Mouse (Mus musculus) embryonic facial prominence, embryonic 15.5 days (tissue): Measurements from ENCODE around the gene Ube3c. TPM values are rescaled to one million over a fixed set of nuclear protein-coding genes. Genes with fewer than 3 reads are reported as not detected.

Experiments used
- ATAC-seq: fragments of 200-750 bp; cut with Nextera tagmentation; 2 replicates; pipeline ENCODE4 v1.8.0; 2017; ENCODE audit warnings: low read depth, moderate TSS enrichment; ENCODE audit not compliant: insufficient number of reproducible peaks, low FRiP score, low TSS enrichment
- H3K27ac ChIP-seq: fragments of 300-500 bp; sonication (generic); replicated peaks from 2 replicates; pipeline ENCODE4 v1.5.1; 2015; ENCODE audit warnings: mild to moderate bottlenecking, inconsistent platforms
- H3K27me3 ChIP-seq: fragments of 300-500 bp; sonication (generic); 2 replicates; pipeline ENCODE4 v1.6.1; 2015; ENCODE audit warnings: inconsistent platforms
- H3K36me3 ChIP-seq: fragments of 300-500 bp; sonication (generic); 2 replicates; pipeline ENCODE4 v1.6.1; 2015; ENCODE audit warnings: mild to moderate bottlenecking, inconsistent platforms
- H3K4me1 ChIP-seq: fragments of 300-500 bp; sonication (generic); 2 replicates; pipeline ENCODE4 v1.6.1; 2015; ENCODE audit warnings: inconsistent platforms
- H3K4me2 ChIP-seq: fragments of 300-500 bp; sonication (generic); replicated peaks from 2 replicates; pipeline ENCODE4 v1.6.1; 2015; ENCODE audit warnings: mild to moderate bottlenecking, inconsistent platforms
- H3K4me3 ChIP-seq: fragments of 300-500 bp; sonication (generic); replicated peaks from 2 replicates; pipeline ENCODE4 v1.5.1; 2015; ENCODE audit warnings: mild to moderate bottlenecking, inconsistent platforms
- H3K9ac ChIP-seq: fragments of 300-500 bp; sonication (generic); 2 replicates; pipeline ENCODE4 v1.6.1; 2015; ENCODE audit warnings: inconsistent platforms
- H3K9me3 ChIP-seq: fragments of 300-500 bp; sonication (generic); replicated peaks from 2 replicates; pipeline ENCODE4 v1.6.1; 2016; ENCODE audit warnings: inconsistent platforms
- WGBS: fragments of 180-500 bp; shearing (Covaris S2); methylation state at CpG from one replicate; pipeline ENCODE4 v1.1.7; 2015; 5-methylcytosine and 5-hydroxymethylcytosine counted together
- polyA plus RNA-seq: library from polyadenylated mRNA; unstranded; fragments of >200 nt; fragmentation: Nextera tagmentation; extraction: Ambion mirVana; gene quantifications from 2 replicates; pipeline ENCODE4 v1.2.1, GENCODE M21; 2015

The Ube3c gene
- polyA plus RNA-seq, 1 experiment from 2014 or later, result 25.3 TPM

DNA sequence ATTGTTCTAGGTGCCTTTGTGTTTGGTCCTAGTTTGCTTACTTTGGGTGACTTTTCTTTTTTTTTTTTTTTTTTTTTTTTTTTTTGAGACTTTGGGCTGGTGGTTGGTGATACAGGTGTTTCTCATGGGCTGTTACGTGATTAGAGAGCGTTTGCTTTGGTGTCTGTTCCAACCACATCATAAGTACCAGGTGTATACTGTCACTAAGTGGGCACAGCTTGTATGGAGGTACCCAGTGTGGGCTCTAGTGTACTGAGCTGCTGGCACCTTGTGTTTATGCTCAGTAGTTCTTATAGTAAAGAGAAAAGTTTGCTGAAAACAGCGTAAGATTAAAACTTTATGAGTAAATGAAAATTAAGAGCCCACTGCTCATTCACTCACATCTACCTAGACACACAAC lies 107.4 kb downstream of the Ube3c start:
- Histone ChIP-seq H3K4me3 (no peak overlapping the region), H3K4me1 (no peaks in the 10 kb centered on the region), H3K27ac (no peak overlapping the region), H3K9ac (no peak overlapping the region), H3K4me2 (no peak overlapping the region), H3K9me3 (no peaks in the 10 kb centered on the region), H3K27me3 (no peaks in the 10 kb centered on the region), H3K36me3 (peaks cover 38% of the 10 kb centered on the region)
- no peak for ATAC-seq
- 92% methylated on average over 3 of the region's 3 CpGs for whole genome bisulfite sequencing

DNA sequence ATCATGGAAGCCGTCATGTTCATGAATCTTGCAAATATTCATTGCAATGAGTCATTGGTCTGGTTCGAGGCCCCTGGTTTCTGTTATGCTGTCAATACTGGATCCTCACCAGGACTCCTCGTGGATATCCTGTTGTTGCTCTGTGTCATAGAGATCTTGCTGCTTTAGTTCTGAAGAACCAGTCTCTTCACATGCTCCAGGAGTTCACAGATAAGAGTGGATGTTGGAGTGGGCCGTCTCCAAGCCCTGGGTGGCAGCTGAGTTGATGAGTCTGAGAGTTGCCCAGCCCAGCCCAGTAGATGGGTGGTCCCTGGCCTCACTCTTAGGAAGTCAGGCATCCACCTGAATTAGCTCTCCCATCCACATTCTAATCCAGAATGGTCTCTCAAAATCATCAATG lies 116.0 kb downstream of the Ube3c start:
- no peak for ATAC-seq
- H3K27me3 ChIP-seq, result no peaks in the 10 kb centered on the region
- no peaks in the 10 kb centered on the region for H3K9me3 ChIP-seq
- H3K36me3 ChIP-seq, result no peaks in the 10 kb centered on the region
- H3K4me3 ChIP-seq, result no peak overlapping the region
- no peak overlapping the region for H3K9ac ChIP-seq
- no peak overlapping the region for H3K4me2 ChIP-seq
- H3K27ac ChIP-seq, result no peak overlapping the region
- H3K4me1 ChIP-seq, result no peaks in the 10 kb centered on the region
- whole genome bisulfite sequencing, result 83% methylated on average over 4 of the region's 4 CpGs

DNA sequence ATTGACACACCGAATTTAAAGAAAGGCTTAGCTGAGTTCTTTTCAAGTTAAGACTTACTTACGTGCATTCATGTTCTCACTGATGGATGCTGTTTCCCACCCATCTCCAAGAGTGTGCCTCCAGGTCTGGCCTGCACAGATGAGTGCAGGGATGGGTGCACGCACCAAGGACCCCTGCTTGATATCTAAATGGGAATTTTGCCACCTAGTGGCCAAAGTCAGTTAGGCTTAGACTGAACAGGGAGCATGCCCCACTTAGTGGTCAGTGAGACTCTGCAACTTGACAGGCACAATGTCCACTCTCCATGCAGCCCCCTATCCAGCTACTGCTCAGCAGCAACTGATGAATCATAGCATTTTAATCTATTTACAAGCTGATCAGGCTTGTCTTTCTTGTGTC lies 118.6 kb downstream of the Ube3c start:
- 47% methylated on average over 3 of the region's 3 CpGs for WGBS
- ATAC-seq, result no peak
- no peak overlapping the region for H3K27ac ChIP-seq

DNA sequence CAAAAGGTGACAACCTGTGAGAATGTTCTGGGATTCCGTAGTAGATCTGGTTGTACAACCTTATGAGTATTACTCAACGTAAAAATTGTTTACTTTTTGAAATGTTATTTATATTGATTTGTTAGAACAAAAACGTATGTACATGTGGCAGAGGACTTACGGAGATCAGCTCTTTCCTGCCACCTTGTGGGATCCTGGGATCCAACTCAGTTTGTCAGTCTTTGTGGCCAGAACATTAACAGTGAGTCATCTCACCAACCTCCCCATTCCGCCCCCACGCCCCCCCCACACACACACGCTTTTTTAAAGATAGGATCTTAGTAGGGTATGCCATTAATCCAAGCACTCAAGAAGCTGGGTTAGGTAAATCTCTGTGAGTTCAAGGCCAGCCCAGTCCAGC lies 119.3 kb downstream of the Ube3c start:
- no peak for ATAC-seq
- Histone ChIP-seq H3K9me3 (no peaks in the 10 kb centered on the region), H3K27me3 (no peaks in the 10 kb centered on the region), H3K4me3 (no peak overlapping the region), H3K36me3 (no peaks in the 10 kb centered on the region), H3K4me2 (no peak overlapping the region), H3K4me1 (no peaks in the 10 kb centered on the region), H3K9ac (no peak overlapping the region), H3K27ac (no peak overlapping the region)
- 49% methylated on average over 7 of the region's 7 CpGs for WGBS

More for the DNA sequence above, 118.6 kb downstream of the Ube3c start:
- Histone ChIP-seq H3K4me1 (no peaks in the 10 kb centered on the region), H3K27me3 (no peaks in the 10 kb centered on the region), H3K4me3 (no peak overlapping the region), H3K4me2 (no peak overlapping the region), H3K9ac (no peak overlapping the region), H3K9me3 (no peaks in the 10 kb centered on the region), H3K36me3 (no peaks in the 10 kb centered on the region)

DNA sequence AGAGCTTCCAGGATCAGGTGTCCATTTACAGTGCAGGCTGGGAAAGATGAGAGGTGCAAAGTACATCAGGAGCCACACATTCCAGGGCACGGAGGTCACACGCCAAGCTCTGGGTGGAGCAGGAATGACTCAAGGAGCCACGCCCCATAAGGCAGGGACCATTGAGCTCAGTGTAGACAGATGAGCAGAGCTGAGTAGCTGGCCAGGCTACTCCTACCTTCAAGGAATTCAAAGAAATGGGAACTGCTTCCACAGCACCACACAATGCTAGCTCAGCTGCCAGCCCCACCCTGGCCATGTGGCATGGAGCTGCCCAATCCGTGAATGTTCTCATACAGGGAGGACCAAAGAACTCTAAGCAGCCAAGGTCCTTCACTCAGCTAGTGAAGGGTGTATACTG lies 129.5 kb downstream of the Ube3c start:
- no peak overlapping the region for H3K4me3 ChIP-seq
- H3K36me3 ChIP-seq, result no peaks in the 10 kb centered on the region
- 63% methylated on average over 4 of the region's 4 CpGs for WGBS
- no peak overlapping the region for H3K4me2 ChIP-seq
- H3K27ac ChIP-seq, result no peak overlapping the region
- H3K4me1 ChIP-seq, result no peaks in the 10 kb centered on the region
- no peak for ATAC-seq
- no peaks in the 10 kb centered on the region for H3K9me3 ChIP-seq
- H3K9ac ChIP-seq, result no peak overlapping the region
- H3K27me3 ChIP-seq, result no peaks in the 10 kb centered on the region

DNA sequence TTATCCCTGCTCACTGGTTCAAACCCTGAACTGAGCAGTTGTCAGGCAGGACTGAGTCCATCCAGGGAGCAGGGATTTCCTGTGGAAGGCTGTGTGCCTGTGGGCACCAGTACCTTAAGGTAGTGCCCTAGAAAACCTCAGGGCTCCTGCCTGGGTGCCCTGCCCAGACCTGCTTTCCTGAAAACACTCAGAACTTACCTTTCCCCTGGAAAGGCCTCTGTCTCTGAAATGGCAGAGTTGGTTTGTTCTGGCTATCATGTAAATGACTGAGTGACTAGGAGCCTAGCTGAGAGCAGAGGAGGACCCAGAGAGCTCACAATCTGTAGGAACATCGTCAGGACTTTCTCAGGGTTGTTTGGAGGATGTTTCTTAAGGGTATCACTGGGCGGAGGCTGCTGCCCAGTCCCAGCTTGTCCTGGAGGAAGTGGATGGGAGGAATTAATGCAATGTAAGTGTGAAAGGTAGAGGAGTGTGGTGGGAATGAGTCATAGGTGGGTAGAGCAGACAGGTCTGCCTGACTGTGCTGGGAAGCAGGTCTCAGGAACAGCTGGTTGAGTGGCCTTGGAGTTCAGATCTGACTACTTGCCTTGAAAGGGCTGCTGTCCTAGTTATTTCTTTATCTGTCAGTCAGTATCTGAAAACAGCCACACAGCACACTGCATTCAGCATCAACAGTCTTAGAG lies 130.6 kb downstream of the Ube3c start:
- Histone ChIP-seq H3K27me3 (no peaks in the 10 kb centered on the region), H3K36me3 (no peaks in the 10 kb centered on the region), H3K4me2 (no peak overlapping the region), H3K27ac (no peak overlapping the region; the same call in 1 of the 2 replicates), H3K9me3 (no peaks in the 10 kb centered on the region), H3K9ac (no peak overlapping the region), H3K4me1 (no peaks in the 10 kb centered on the region), H3K4me3 (no peak overlapping the region)
- ATAC-seq, result no peak
- WGBS, result 69% methylated on average over 2 of the region's 2 CpGs

DNA sequence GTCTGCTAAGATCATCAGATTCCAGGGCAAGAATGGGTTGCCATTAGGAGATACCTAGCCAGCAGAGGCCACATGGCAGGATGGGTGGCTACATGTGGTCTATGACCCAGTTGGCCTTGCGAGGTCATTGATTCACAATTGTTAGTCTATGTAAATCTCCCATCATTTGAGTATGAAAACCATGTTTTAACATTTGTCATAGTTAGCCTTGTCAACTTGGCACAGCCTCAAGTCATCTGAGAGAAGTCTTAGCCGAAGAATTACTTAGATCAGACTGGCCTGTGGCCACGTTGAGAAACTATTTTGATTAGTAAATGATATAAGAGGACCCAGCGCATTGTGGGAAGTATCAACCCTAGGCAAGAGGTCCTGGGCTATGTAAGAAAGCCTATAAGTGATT lies 138.2 kb downstream of the Ube3c start:
- Histone ChIP-seq H3K4me3 (no peak overlapping the region), H3K9ac (no peak overlapping the region), H3K4me2 (no peak overlapping the region), H3K9me3 (no peaks in the 10 kb centered on the region), H3K36me3 (no peaks in the 10 kb centered on the region), H3K4me1 (peaks cover 7% of the 10 kb centered on the region; the same call in 1 of the 2 replicates), H3K27me3 (no peaks in the 10 kb centered on the region), H3K27ac (no peak overlapping the region)
- 79% methylated on average over 4 of the region's 4 CpGs for WGBS
- ATAC-seq, result no peak

DNA sequence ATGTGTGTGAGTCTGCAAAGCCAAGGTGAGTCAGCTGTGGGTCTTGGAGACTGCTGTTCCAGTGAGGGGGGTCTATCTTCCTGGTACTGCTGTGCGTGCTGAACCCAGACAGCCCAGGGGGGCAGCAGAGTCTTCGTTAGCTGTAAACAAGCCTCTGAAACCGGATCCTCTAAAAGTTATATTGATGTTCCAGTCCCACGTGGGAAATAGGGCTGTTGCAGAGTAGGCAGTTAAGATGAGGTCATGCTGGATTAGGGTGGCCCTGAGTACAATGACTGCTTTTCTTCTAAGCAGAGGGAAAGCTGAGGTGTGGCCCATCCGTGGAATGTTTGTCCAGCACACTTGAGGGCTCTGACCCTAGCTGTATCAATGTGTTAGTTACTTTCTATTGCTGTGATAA lies 139.2 kb downstream of the Ube3c start:
- no peak overlapping the region for H3K4me3 ChIP-seq
- ATAC-seq, result peak; percentile 51; the same call in 1 of the 2 replicates
- WGBS, result 7% methylated on average over 5 of the region's 5 CpGs
- H3K36me3 ChIP-seq, result no peaks in the 10 kb centered on the region
- H3K9me3 ChIP-seq, result no peaks in the 10 kb centered on the region
- H3K9ac ChIP-seq, result no peak overlapping the region
- no peak overlapping the region for H3K4me2 ChIP-seq
- peaks cover 7% of the 10 kb centered on the region; the same call in 1 of the 2 replicates for H3K4me1 ChIP-seq
- no peaks in the 10 kb centered on the region for H3K27me3 ChIP-seq
- H3K27ac ChIP-seq, result peak overlapping the region; percentile 35; the same call in 1 of the 2 replicates

DNA sequence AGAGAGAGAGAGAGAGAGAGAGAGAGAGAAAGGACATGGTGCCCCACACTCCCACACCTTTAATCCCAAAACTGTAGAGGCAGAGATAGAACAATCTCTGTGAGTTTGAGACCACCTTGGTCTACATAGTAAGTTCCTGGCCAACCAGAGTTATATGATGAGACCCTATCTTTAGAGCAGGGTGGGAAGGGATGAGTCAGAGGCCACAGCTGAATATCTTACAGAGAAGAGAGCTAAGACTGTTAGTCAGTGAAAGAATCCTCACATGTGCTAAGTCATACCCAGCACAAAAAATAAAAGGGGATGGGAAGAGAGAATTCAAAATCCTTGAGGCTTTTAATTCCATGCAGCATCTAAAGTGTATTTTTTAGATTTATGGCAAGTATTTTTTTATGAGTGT lies 142.6 kb downstream of the Ube3c start:
- Histone ChIP-seq H3K4me1 (peaks cover 7% of the 10 kb centered on the region; the same call in 1 of the 2 replicates), H3K27me3 (no peaks in the 10 kb centered on the region), H3K9ac (no peak overlapping the region), H3K27ac (no peak overlapping the region), H3K36me3 (no peaks in the 10 kb centered on the region), H3K9me3 (no peaks in the 10 kb centered on the region), H3K4me3 (no peak overlapping the region), H3K4me2 (no peak overlapping the region)
- ATAC-seq, result no peak

DNA sequence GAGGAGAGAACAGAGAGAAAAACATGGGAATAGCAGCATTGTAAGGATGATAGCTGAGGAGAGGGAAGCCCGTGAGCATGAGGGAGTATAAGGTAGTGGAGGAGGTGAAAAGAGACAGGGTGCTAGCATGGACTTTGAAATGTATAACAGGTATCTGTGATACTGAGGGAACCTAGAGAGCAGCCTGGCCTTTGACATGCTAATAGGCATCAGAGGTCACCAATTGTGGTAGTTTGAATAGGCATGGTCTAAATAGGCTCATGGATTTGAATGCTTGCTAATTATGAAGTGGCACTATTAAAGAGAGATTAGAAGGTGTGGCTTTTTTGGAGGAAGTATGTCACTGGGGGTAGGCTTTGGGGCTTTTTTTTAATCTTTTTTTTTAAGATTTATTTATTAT lies 143.9 kb downstream of the Ube3c start:
- Histone ChIP-seq H3K9ac (no peak overlapping the region), H3K4me1 (peaks cover 7% of the 10 kb centered on the region; the same call in 1 of the 2 replicates), H3K9me3 (no peaks in the 10 kb centered on the region), H3K4me2 (no peak overlapping the region), H3K36me3 (no peaks in the 10 kb centered on the region), H3K27ac (no peak overlapping the region), H3K4me3 (no peak overlapping the region), H3K27me3 (no peaks in the 10 kb centered on the region)
- no peak for ATAC-seq
- WGBS, result 59% methylated on average over 1 of the region's 1 CpGs

DNA sequence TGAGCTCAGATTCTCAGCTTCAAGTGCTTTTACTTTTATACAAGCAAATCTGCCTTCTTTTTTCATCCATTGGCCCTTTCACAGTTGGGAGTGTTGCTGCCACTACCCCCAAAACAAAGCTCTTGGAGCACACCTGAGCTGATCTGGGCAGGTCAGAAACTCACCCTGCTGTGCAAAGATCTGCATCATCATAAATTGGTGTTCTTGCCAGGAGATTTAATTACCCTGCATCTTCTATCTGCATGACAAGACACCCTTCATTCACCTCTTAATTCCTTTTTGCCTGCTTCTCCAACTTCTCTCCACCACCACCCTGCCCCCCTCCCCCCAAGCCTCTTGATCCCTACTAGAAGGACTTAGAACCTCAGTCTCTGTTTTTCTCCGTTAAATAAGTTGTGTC lies 152.1 kb downstream of the Ube3c start:
- no peaks in the 10 kb centered on the region for H3K9me3 ChIP-seq
- 17% methylated on average over 1 of the region's 1 CpGs for WGBS
- no peaks in the 10 kb centered on the region for H3K27me3 ChIP-seq
- H3K4me1 ChIP-seq, result no peaks in the 10 kb centered on the region
- H3K36me3 ChIP-seq, result no peaks in the 10 kb centered on the region
- no peak overlapping the region for H3K4me2 ChIP-seq
- H3K27ac ChIP-seq, result no peak overlapping the region
- no peak overlapping the region for H3K4me3 ChIP-seq
- no peak for ATAC-seq
- H3K9ac ChIP-seq, result no peak overlapping the region

DNA sequence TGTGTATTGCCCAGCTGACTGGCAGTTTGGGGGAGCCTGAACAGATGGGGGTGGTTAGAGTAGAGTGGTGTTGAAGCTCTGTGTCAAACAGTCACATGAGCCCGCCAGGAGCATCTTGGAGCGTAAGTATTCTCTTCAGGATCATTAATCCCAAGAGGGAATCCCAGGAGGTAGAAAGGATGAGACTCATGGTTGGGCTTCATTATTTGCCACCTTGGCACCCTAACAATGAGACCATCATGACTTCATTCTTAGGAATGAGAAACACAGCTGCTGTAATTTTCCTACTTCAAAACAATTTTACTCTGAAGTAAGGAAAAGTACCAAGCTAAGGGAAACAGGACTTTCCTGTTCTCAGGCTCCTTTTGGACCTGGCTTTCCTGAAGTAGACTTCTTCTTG lies 156.3 kb downstream of the Ube3c start:
- no peak overlapping the region for H3K4me3 ChIP-seq
- no peak overlapping the region for H3K27ac ChIP-seq
- 91% methylated on average over 2 of the region's 2 CpGs for WGBS
- H3K9me3 ChIP-seq, result no peaks in the 10 kb centered on the region
- H3K4me1 ChIP-seq, result no peaks in the 10 kb centered on the region
- H3K4me2 ChIP-seq, result no peak overlapping the region
- no peaks in the 10 kb centered on the region for H3K27me3 ChIP-seq
- ATAC-seq, result no peak
- H3K36me3 ChIP-seq, result no peaks in the 10 kb centered on the region
- H3K9ac ChIP-seq, result no peak overlapping the region
